Mouse (Mus musculus) layer of hippocampus, postnatal 36 days (tissue): Measurements from ENCODE around the gene Dydc1. TPM values are rescaled to one million over a fixed set of nuclear protein-coding genes. Genes with fewer than 3 reads are reported as not detected.
A peak's percentile ranks its signal among the peaks of the same experiment; 100 is the strongest.
"Not testable (repeated sequence)": the region's sequence is repeated elsewhere in the genome, so short reads cannot be mapped to it uniquely, and the experiment has no call there.

Experiments used
- DNase-seq, 2 experiments: peaks; one replicate each; pipeline ENCODE4 v3.0.0; 2022
- total RNA-seq, 2 experiments: library from RNA; stranded (reverse); gene quantifications; 2 replicates each; pipeline ENCODE4 v1.2.3; 2021

The Dydc1 gene
- not detected for total RNA-seq

GRCm38 (mm10) chr14:41072229-41072943 is at the start of gene Dydc1:
Dydc1 (plus strand) TSS chr14:41072911.
- DNase-seq, result peak; percentile 75 to 79

- DNase-seq, result no peak
Measured at GRCm38 (mm10) chr14:41025087-41025486, 47.6 kb upstream of the Dydc1 start.

- DNase-seq, result no peak
Measured at GRCm38 (mm10) chr14:41025594-41026284, 47.0 kb upstream of the Dydc1 start.

- no peak for DNase-seq
Measured at GRCm38 (mm10) chr14:41029303-41029702, 43.4 kb upstream of the Dydc1 start.

- DNase-seq, result no peak
Measured at GRCm38 (mm10) chr14:41030989-41031513, 41.7 kb upstream of the Dydc1 start.

GRCm38 (mm10) chr14:41033135-41034110 is 39.3 kb upstream of the Dydc1 start:
- peak; percentile 37 to 59 for DNase-seq

- DNase-seq, result peak; percentile 43 to 49
Measured at GRCm38 (mm10) chr14:41035146-41035798, 37.4 kb upstream of the Dydc1 start.

GRCm38 (mm10) chr14:41047402-41047801 is 25.3 kb upstream of the Dydc1 start:
- no peak for DNase-seq

GRCm38 (mm10) chr14:41050471-41050870 is 22.2 kb upstream of the Dydc1 start:
- no peak for DNase-seq

- DNase-seq, result no peak
Measured at GRCm38 (mm10) chr14:41052481-41052880, 20.2 kb upstream of the Dydc1 start.

GRCm38 (mm10) chr14:41053190-41053589 is 19.5 kb upstream of the Dydc1 start:
- not testable (repeated sequence) for DNase-seq

- no peak for DNase-seq
Measured at GRCm38 (mm10) chr14:41065168-41065567, 7.5 kb upstream of the Dydc1 start.

- DNase-seq, result no peak
Measured at GRCm38 (mm10) chr14:41066416-41066815, 6.3 kb upstream of the Dydc1 start.

- no peak for DNase-seq
Measured at GRCm38 (mm10) chr14:41069108-41069507, 3.6 kb upstream of the Dydc1 start, which contains the start of gene Dydc2. Dydc2 (minus strand) TSS chr14:41069208.

- DNase-seq, result no peak
Measured at GRCm38 (mm10) chr14:41070343-41070742, 2.4 kb upstream of the Dydc1 start.

GRCm38 (mm10) chr14:41072944-41073275 is 199 bp downstream of the Dydc1 start:
- DNase-seq, result no peak

GRCm38 (mm10) chr14:41082408-41082807 is 9.7 kb downstream of the Dydc1 start:
- DNase-seq, result no peak

- DNase-seq, result no peak
Measured at GRCm38 (mm10) chr14:41087509-41087908, 14.8 kb downstream of the Dydc1 start.

GRCm38 (mm10) chr14:41090777-41091176 is 18.1 kb downstream of the Dydc1 start:
- DNase-seq, result no peak

- DNase-seq, result no peak
Measured at GRCm38 (mm10) chr14:41094114-41094513, 21.4 kb downstream of the Dydc1 start.

GRCm38 (mm10) chr14:41096296-41096860 is 23.7 kb downstream of the Dydc1 start:
- DNase-seq, result no peak

GRCm38 (mm10) chr14:41098726-41099125 is 26.0 kb downstream of the Dydc1 start:
- DNase-seq, result no peak
